Mouse (Mus musculus) midbrain, embryonic 14.5 days (tissue): ENCODE data around the gene Fam133b. TPM values are rescaled to one million over a fixed set of nuclear protein-coding genes. Genes with fewer than 3 reads are reported as not detected.
"Not testable (repeated sequence)": the region's sequence is repeated elsewhere in the genome, so short reads cannot be mapped to it uniquely, and the experiment has no call there.

Experiments used
- ATAC-seq: fragments of 200-750 bp; cut with Nextera tagmentation; 2 replicates; pipeline ENCODE4 v1.8.0; 2017; ENCODE audit warnings: moderate number of reproducible peaks, moderate library complexity; ENCODE audit not compliant: low FRiP score, low TSS enrichment
- DNase-seq: peaks from one replicate; pipeline ENCODE4 v3.0.0-alpha.2; 2015
- H3K27ac ChIP-seq: fragments of 300-500 bp; sonication (generic); replicated peaks from 2 replicates; pipeline ENCODE4 v1.5.1; 2014; ENCODE audit warnings: mild to moderate bottlenecking, low read depth, low read length, moderate library complexity
- H3K27me3 ChIP-seq: fragments of 300-500 bp; sonication (generic); 2 replicates; pipeline ENCODE4 v1.6.1; 2014; ENCODE audit warnings: low read length, control low read depth, mixed read lengths; ENCODE audit not compliant: control insufficient read depth, insufficient read depth
- H3K36me3 ChIP-seq: fragments of 300-500 bp; sonication (generic); 2 replicates; pipeline ENCODE4 v1.6.1; 2014; ENCODE audit warnings: low read length, control low read depth; ENCODE audit not compliant: control insufficient read depth, insufficient read depth
- H3K4me1 ChIP-seq: fragments of 300-500 bp; sonication (generic); 2 replicates; pipeline ENCODE4 v1.6.1; 2014; ENCODE audit warnings: mild to moderate bottlenecking, antibody characterized with exemption, low read length, control low read depth; ENCODE audit not compliant: control insufficient read depth, insufficient read depth
- H3K4me2 ChIP-seq: fragments of 300-500 bp; sonication (generic); 2 replicates; pipeline ENCODE4 v1.6.1; 2014; ENCODE audit warnings: mild to moderate bottlenecking, low read length, moderate library complexity
- H3K4me3 ChIP-seq: fragments of 300-500 bp; sonication (generic); replicated peaks from 2 replicates; pipeline ENCODE4 v1.5.1; 2014; ENCODE audit warnings: low read depth, low read length
- H3K9ac ChIP-seq: fragments of 300-500 bp; sonication (generic); replicated peaks from 2 replicates; pipeline ENCODE4 v1.6.1; 2014; ENCODE audit warnings: mild to moderate bottlenecking, low read length, moderate library complexity
- H3K9me3 ChIP-seq: fragments of 300-500 bp; sonication (generic); 2 replicates; pipeline ENCODE4 v1.6.1; 2016; ENCODE audit warnings: low read length, control low read depth, mixed read lengths; ENCODE audit not compliant: control insufficient read depth
- WGBS: fragments of 180-500 bp; shearing (Covaris S2); extraction: QIAGEN DNeasy Blood & Tissue Kit; methylation state at CpG from one replicate; pipeline ENCODE4 v1.1.7; 2014; 5-methylcytosine and 5-hydroxymethylcytosine counted together
- polyA plus RNA-seq: library from polyadenylated mRNA; unstranded; fragments of >200 nt; fragmentation: Nextera tagmentation; extraction: Ambion mirVana; gene quantifications from 2 replicates; pipeline ENCODE4 v1.2.1, GENCODE M21; 2014

Fam133b gene
- polyA plus RNA-seq, 1 experiment from 2014 or later = 29.0 TPM

- peaks cover 56% of the 10 kb centered on the region for H3K36me3 ChIP-seq
Observed at GRCm38 (mm10) chr5:3607114-3607513, 63.5 kb downstream of the Fam133b start.

GRCm38 (mm10) chr5:3609241-3609640, 65.6 kb downstream of the Fam133b start:
- Histone ChIP-seq H3K36me3 (peaks cover 58% of the 10 kb centered on the region), H3K27ac (no peak overlapping the region), H3K27me3 (no peaks in the 10 kb centered on the region), H3K9ac (no peak overlapping the region), H3K9me3 (no peaks in the 10 kb centered on the region), H3K4me1 (no peaks in the 10 kb centered on the region), H3K4me2 (no peak overlapping the region), H3K4me3 (no peak overlapping the region)
- WGBS = 96% methylated on average over 7 of the region's 7 CpGs
- ATAC-seq (no peak), DNase-seq (no peak)

More at GRCm38 (mm10) chr5:3607114-3607513, 63.5 kb downstream of the Fam133b start:
- DNase-seq (no peak), ATAC-seq (no peak)
- Histone ChIP-seq H3K4me2 (no peak overlapping the region), H3K4me3 (no peak overlapping the region), H3K27me3 (no peaks in the 10 kb centered on the region), H3K27ac (no peak overlapping the region), H3K9ac (no peak overlapping the region), H3K9me3 (no peaks in the 10 kb centered on the region), H3K4me1 (no peaks in the 10 kb centered on the region)
- WGBS = 95% methylated on average over 9 of the region's 9 CpGs

GRCm38 (mm10) chr5:3611835-3612234, 68.2 kb downstream of the Fam133b start:
- not testable (repeated sequence) for H3K27ac ChIP-seq, H3K4me1 ChIP-seq, DNase-seq, H3K27me3 ChIP-seq, H3K4me3 ChIP-seq, H3K9me3 ChIP-seq, ATAC-seq, H3K9ac ChIP-seq, H3K4me2 ChIP-seq
- 97% methylated on average over 2 of the region's 2 CpGs for WGBS
- peaks cover 57% of the 10 kb centered on the region for H3K36me3 ChIP-seq

Other genes starting within 250 kb of the Fam133b start
- gene Cdk6, start 202.3 kb upstream of the Fam133b start, polyA plus RNA-seq = 8.7 and 15.9 TPM in 2 replicates
- gene 1700109H08Rik, start 27.7 kb downstream of the Fam133b start, polyA plus RNA-seq = 3.6 and 4.1 TPM in 2 replicates
- 21.8 and 24.4 TPM in 2 replicates for gene Pex1, start 52.2 kb downstream of the Fam133b start, polyA plus RNA-seq
- 15.7 and 18.5 TPM in 2 replicates for gene Rbm48, start 52.8 kb downstream of the Fam133b start, polyA plus RNA-seq
- gene Tmbim7, start 107.3 kb downstream of the Fam133b start, polyA plus RNA-seq = not detected in 2 replicates
- gene Gatad1, start 113.4 kb downstream of the Fam133b start, polyA plus RNA-seq = 66.9 and 72.5 TPM in 2 replicates